Mouse (Mus musculus) erythroblast, embryonic 14.5 days (primary cell): ENCODE data around the gene Cd3eap. TPM values are rescaled to one million over a fixed set of nuclear protein-coding genes. Genes with fewer than 3 reads are reported as not detected.

Experiments used
- H3K27me3 ChIP-seq: 2 replicates; pipeline ENCODE4 v1.6.1; 2012; ENCODE audit warnings: inconsistent platforms; ENCODE audit not compliant: control insufficient read depth
- H3K36me3 ChIP-seq: 2 replicates; pipeline ENCODE4 v1.6.1; 2012; ENCODE audit warnings: mild to moderate bottlenecking, inconsistent platforms; ENCODE audit not compliant: control insufficient read depth
- H3K4me1 ChIP-seq: 2 replicates; pipeline ENCODE4 v1.6.1; 2012; ENCODE audit warnings: inconsistent platforms; ENCODE audit not compliant: control insufficient read depth
- H3K4me3 ChIP-seq: replicated peaks from 2 replicates; pipeline ENCODE3; 2012; ENCODE audit warnings: moderate library complexity, mild to moderate bottlenecking, inconsistent platforms
- H3K9me3 ChIP-seq: 2 replicates; pipeline ENCODE4 v1.6.1; 2012; ENCODE audit warnings: low read length, inconsistent platforms, mixed read lengths; ENCODE audit not compliant: control insufficient read depth
- GATA1 ChIP-seq: IDR thresholded peaks from 2 replicates; pipeline ENCODE4 v1.6.1; 2012; ENCODE audit warnings: low read length, inconsistent platforms, mixed read lengths
- TAL1 ChIP-seq: IDR thresholded peaks from 3 replicates; pipeline ENCODE4 v1.6.1; 2012; ENCODE audit warnings: low read length, inconsistent platforms, mixed read lengths
- polyA plus RNA-seq: library from polyadenylated mRNA; stranded (reverse); fragments of >175 nt; gene quantifications from 2 replicates; pipeline ENCODE4 v1.2.3, GENCODE M21; 2012

Gene Cd3eap
- polyA plus RNA-seq, 1 experiment, result 0.70 TPM

DNA sequence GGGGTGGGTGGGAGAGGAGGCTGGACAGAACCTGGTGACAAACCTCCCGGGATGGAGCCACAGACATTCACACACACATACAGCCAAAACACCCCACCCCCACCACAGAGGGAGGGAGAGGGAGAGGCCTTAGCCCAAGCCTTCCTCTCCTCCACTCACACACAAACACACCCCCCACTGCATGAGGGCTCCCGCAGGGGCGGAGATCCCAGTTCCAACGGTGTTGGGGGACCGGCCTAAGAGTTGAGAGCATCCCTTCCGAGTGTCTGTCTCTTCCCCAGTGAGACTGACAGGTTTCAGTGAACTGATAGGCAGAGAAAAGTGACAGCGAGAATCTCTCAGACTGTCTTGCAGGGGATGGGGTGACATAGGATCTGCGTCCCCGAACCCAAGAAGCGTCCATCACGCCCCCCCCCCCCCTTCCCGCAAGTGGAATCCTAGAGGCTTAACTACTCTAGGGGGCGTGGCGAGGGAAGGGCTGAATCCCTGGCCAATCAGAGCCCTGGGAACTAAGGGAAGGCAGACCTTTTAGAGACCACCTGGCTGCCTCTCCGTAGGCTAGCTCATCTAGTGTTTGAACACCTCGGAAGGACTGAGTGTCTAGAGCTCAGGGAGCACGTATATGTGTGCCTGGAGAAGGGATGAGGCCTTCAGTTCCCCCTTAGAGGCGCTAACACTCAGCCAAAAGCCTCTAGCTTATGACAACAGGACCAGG lies 51.4 kb downstream of the Cd3eap start:
- H3K9me3 ChIP-seq, result peaks cover 3% of the 10 kb centered on the region; the same call in 1 of the 2 replicates
- H3K27me3 ChIP-seq, result peaks cover 79% of the 10 kb centered on the region
- peaks cover 40% of the 10 kb centered on the region for H3K4me1 ChIP-seq
- TF ChIP-seq GATA1 (no peak), TAL1 (no peak)
- H3K36me3 ChIP-seq, result no peaks in the 10 kb centered on the region
- H3K4me3 ChIP-seq, result peak overlapping the region; percentile 66

DNA sequence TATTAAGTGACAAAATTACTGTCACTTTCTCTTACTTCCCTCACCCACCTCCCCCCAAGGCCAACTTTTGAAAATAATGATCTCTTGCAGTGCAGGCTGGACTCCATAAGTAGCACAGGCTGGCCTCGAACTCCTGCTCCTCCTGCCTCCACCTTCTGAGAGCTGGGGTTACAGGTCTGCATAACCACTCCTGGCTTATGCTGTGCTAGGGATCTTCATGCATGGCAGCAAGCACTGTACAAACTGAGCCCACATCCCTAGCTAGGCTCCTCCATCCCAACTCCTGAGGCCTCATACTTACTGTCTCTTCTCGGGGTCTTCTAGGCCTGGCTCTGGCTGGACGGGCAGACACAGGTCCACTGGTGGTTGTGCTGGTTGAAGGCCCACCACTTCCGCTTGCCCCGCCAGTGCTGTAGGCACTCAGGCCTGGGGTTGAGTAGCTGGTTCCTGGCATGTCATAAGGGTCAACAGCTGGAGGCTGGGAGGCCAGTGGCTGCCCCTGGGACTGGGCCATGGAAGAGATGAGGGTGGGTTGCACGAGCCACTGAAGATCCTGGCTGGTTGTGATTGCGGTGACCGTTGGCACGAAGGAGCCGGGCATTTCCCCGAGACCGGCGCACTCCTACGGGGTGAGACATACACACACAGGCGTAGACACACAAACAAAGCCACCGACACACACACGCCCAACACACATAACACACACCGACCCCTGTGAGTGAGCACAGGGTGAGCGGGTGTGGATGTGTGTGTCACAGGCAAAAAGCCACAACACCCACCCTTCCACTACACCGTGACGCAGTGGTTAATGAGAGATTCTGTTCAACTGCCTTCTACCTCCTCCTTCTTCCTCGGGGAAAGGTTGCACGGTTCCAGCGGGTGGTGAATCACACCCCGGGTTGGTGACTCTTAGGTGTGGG lies 52.2 kb downstream of the Cd3eap start:
- H3K4me1 ChIP-seq, result peaks cover 40% of the 10 kb centered on the region
- TF ChIP-seq GATA1 (no peak), TAL1 (no peak)
- peaks cover 81% of the 10 kb centered on the region for H3K27me3 ChIP-seq
- no peak overlapping the region for H3K4me3 ChIP-seq
- peaks cover 3% of the 10 kb centered on the region; the same call in 1 of the 2 replicates for H3K9me3 ChIP-seq
- H3K36me3 ChIP-seq, result no peaks in the 10 kb centered on the region

Other genes with a start within 250 kb of the Cd3eap start
- gene Gm4969, start 241.1 kb downstream of the Cd3eap start, polyA plus RNA-seq, result 0.05 TPM in 1 of 2 replicates, not detected in the other
- gene Fbxo46, start 239.6 kb downstream of the Cd3eap start, polyA plus RNA-seq, result 1.9 TPM in 2 replicates
- 0.61 and 0.66 TPM in 2 replicates for gene Qpctl, start 210.2 kb downstream of the Cd3eap start, polyA plus RNA-seq
- 9.5 and 12.3 TPM in 2 replicates for gene Snrpd2, start 209.8 kb downstream of the Cd3eap start, polyA plus RNA-seq
- not detected in 2 replicates for gene Gipr, start 193.4 kb downstream of the Cd3eap start, polyA plus RNA-seq
- gene Eml2, start 183.1 kb downstream of the Cd3eap start, polyA plus RNA-seq, result 0.25 and 0.57 TPM in 2 replicates
- gene Gpr4, start 146.9 kb downstream of the Cd3eap start, polyA plus RNA-seq, result not detected in 2 replicates
- gene Opa3, start 131.1 kb downstream of the Cd3eap start, polyA plus RNA-seq, result 2.1 and 2.3 TPM in 2 replicates
- 17.7 TPM in 2 replicates for gene Vasp, start 87.7 kb downstream of the Cd3eap start, polyA plus RNA-seq
- gene Ppm1n, start 79.4 kb downstream of the Cd3eap start, polyA plus RNA-seq, result not detected in 2 replicates
- 0.29 and 0.44 TPM in 2 replicates for gene Rtn2, start 76.9 kb downstream of the Cd3eap start, polyA plus RNA-seq
- gene Fosb, start 49.4 kb downstream of the Cd3eap start, polyA plus RNA-seq, result 7.8 and 8.8 TPM in 2 replicates
- 3.4 and 3.6 TPM in 2 replicates for gene Ercc1, start 14.7 kb downstream of the Cd3eap start, polyA plus RNA-seq
- gene Ppp1r13l, start 266 bp upstream of the Cd3eap start, polyA plus RNA-seq, result 0.96 and 1.0 TPM in 2 replicates
- gene Ercc2, start 22.5 kb upstream of the Cd3eap start, polyA plus RNA-seq, result 1.4 and 1.6 TPM in 2 replicates
- gene Klc3, start 44.6 kb upstream of the Cd3eap start, polyA plus RNA-seq, result not detected in 2 replicates
- gene Ckm, start 45.3 kb upstream of the Cd3eap start, polyA plus RNA-seq, result not detected in 2 replicates
- 0.45 and 0.52 TPM in 2 replicates for gene Mark4, start 99.3 kb upstream of the Cd3eap start, polyA plus RNA-seq
- gene Exoc3l2, start 103.8 kb upstream of the Cd3eap start, polyA plus RNA-seq, result 0.01 and 0.04 TPM in 2 replicates
- gene Bloc1s3, start 148.9 kb upstream of the Cd3eap start, polyA plus RNA-seq, result 0.46 and 0.49 TPM in 2 replicates
- 10.9 and 13.1 TPM in 2 replicates for gene Trappc6a, start 148.9 kb upstream of the Cd3eap start, polyA plus RNA-seq
- 0.02 TPM in 1 of 2 replicates, not detected in the other for gene Nkpd1, start 158.4 kb upstream of the Cd3eap start, polyA plus RNA-seq
- 26.4 and 32.4 TPM in 2 replicates for gene Ppp1r37, start 203.6 kb upstream of the Cd3eap start, polyA plus RNA-seq
- gene Zfp296, start 217.8 kb upstream of the Cd3eap start, polyA plus RNA-seq, result 0.14 and 0.16 TPM in 2 replicates
- 12.9 and 13.5 TPM in 2 replicates for gene Gemin7, start 218.1 kb upstream of the Cd3eap start, polyA plus RNA-seq
- gene Clasrp, start 245.0 kb upstream of the Cd3eap start, polyA plus RNA-seq, result 10.2 and 11.9 TPM in 2 replicates